8 mouse cellular contexts compared by ENCODE assay signal in the genomic region with DNA sequence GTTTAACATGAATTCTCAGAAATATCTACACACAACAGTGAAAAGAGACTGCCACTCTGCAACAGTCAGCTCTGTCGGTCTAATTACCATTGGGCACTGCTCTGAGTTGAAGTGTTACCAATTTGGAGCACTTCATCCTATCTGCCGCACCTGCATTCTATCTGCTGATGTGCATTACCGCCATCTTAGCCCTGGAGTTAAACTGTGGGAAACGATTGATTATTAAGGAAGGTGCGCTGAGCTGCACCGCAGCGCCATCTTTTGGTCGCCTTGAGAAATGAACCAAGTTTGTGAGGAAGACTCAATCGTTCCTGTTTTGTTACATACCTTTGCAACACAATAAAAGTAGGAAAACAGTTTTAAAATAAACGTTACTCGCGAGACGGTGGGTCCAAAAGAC.
A peak's percentile ranks its signal among the peaks of the same experiment; 100 is the strongest.
DNase-seq lines count a peak whose midpoint lies in the region; ATAC-seq and TF ChIP-seq lines count a peak whose summit lies in the region.

No protein-coding gene starts in this region.

- 6% methylated on average over 13 of the region's 13 CpGs for WGBS in liver, adult 2 months
- WGBS in liver, embryonic 11.5 days, result 8% methylated on average over 13 of the region's 13 CpGs
- WGBS in neural tube, embryonic 14.5 days, result 7% methylated on average over 13 of the region's 13 CpGs

- no peaks in the 10 kb centered on the region for H3K27me3 ChIP-seq in liver, adult 2 months (ENCODE audit: control insufficient read depth, insufficient read depth, low read length)
- no peaks in the 10 kb centered on the region for H3K27me3 ChIP-seq in liver, embryonic 11.5 days (replicated peaks; ENCODE audit: control insufficient read depth, insufficient read depth, low read length)
- H3K27me3 ChIP-seq in neural tube, embryonic 14.5 days (ENCODE audit: control insufficient read depth, insufficient read depth, low read length), result no peaks in the 10 kb centered on the region

- DNase-seq in liver, adult 2 months (ENCODE audit: extremely low read depth, low read depth, low spot score), result peak; percentile 23
- DNase-seq in liver, embryonic 11.5 days (ENCODE audit: low spot score), result no peak
- DNase-seq in c-Kit-positive CD71-positive TER-119-negative erythroid progenitor cells, embryonic 14.5 days (ENCODE audit: low read depth), result peak; percentile 2
- DNase-seq in left cerebral cortex, adult 11 months (ENCODE audit: low spot score), result peak; percentile 6
- DNase-seq in lung, postnatal 10 days, result no peak

- no peak overlapping the region for H3K4me2 ChIP-seq in liver, embryonic 11.5 days
- H3K4me2 ChIP-seq in neural tube, embryonic 14.5 days (ENCODE audit: low read depth, low read length), result peak overlapping the region; percentile 18; the same call in 1 of the 2 replicates

- TF ChIP-seq POLR2A in liver, adult 2 months (IDR thresholded peaks at IDR 0.05; ENCODE audit: extremely low read depth, insufficient read depth, low read length), result no peak

- H3K9ac ChIP-seq in liver, adult 2 months (ENCODE audit: low read depth, low read length), result no peak overlapping the region
- no peak overlapping the region for H3K9ac ChIP-seq in liver, embryonic 11.5 days (ENCODE audit: low read depth, low read length)
- no peak overlapping the region for H3K9ac ChIP-seq in neural tube, embryonic 14.5 days (replicated peaks; ENCODE audit: low read depth, low read length)

- H3K79me2 ChIP-seq in liver, adult 2 months (ENCODE audit: control insufficient read depth, insufficient read depth, low read length), result no peaks in the 10 kb centered on the region

- H3K27ac ChIP-seq in liver, adult 2 months (replicated peaks; ENCODE audit: insufficient read depth, low read depth, low read length), result no peak overlapping the region
- no peak overlapping the region for H3K27ac ChIP-seq in liver, embryonic 11.5 days (ENCODE audit: low read depth, low read length)
- H3K27ac ChIP-seq in neural tube, embryonic 14.5 days (ENCODE audit: low read depth, low read length), result no peak overlapping the region

- H3K4me3 ChIP-seq in liver, adult 2 months (ENCODE audit: insufficient read depth, low read depth, low read length), result no peak overlapping the region
- no peak overlapping the region for H3K4me3 ChIP-seq in liver, embryonic 11.5 days (ENCODE audit: low read depth, low read length)
- H3K4me3 ChIP-seq in neural tube, embryonic 14.5 days (ENCODE audit: low read depth, low read length), result no peak overlapping the region

- H3K9me3 ChIP-seq in liver, embryonic 11.5 days (ENCODE audit: control insufficient read depth, low read length), result no peaks in the 10 kb centered on the region
- H3K9me3 ChIP-seq in neural tube, embryonic 14.5 days (ENCODE audit: control insufficient read depth, low read length), result no peaks in the 10 kb centered on the region

- H3K4me1 ChIP-seq in liver, adult 2 months (ENCODE audit: control insufficient read depth, insufficient read depth, low read length), result no peaks in the 10 kb centered on the region
- no peaks in the 10 kb centered on the region for H3K4me1 ChIP-seq in liver, embryonic 11.5 days (replicated peaks; ENCODE audit: control insufficient read depth, insufficient read depth, low read length)
- H3K4me1 ChIP-seq in neural tube, embryonic 14.5 days (ENCODE audit: control insufficient read depth, insufficient read depth, low read length), result no peaks in the 10 kb centered on the region

- peak; percentile 64 for TF ChIP-seq CTCF in liver, adult 2 months (IDR thresholded peaks at IDR 0.05; ENCODE audit: low read depth, low read length)

- H3K36me3 ChIP-seq in liver, adult 2 months (ENCODE audit: control insufficient read depth, insufficient read depth, low read length), result no peaks in the 10 kb centered on the region
- no peaks in the 10 kb centered on the region for H3K36me3 ChIP-seq in liver, embryonic 11.5 days (ENCODE audit: control insufficient read depth, insufficient read depth, low read length)
- no peaks in the 10 kb centered on the region for H3K36me3 ChIP-seq in neural tube, embryonic 14.5 days (ENCODE audit: control insufficient read depth, insufficient read depth, low read length)

- ATAC-seq in liver, embryonic 11.5 days (replicated peaks; ENCODE audit: low FRiP score), result no peak
- peak; percentile 90 for ATAC-seq in frontal cortex, adult (ENCODE audit: low TSS enrichment)
- ATAC-seq in neural tube, embryonic 14.5 days (ENCODE audit: low read depth), result peak; percentile 83
- no peak for ATAC-seq in erythroid progenitor cell, adult 5-6 weeks (replicated peaks; ENCODE audit: low FRiP score, poor library complexity, severe bottlenecking)

Comparison
In these comparisons a context has a peak if more than half of its experiments do, and no peak if none do; other contexts are left out.
1. DNase-seq: peak in liver, adult 2 months (single experiment), c-Kit-positive CD71-positive TER-119-negative erythroid progenitor cells, embryonic 14.5 days (single experiment) and left cerebral cortex, adult 11 months (single experiment); none in liver, embryonic 11.5 days (single experiment) and lung, postnatal 10 days (single experiment).
2. ATAC-seq: peak in frontal cortex, adult (single experiment) and neural tube, embryonic 14.5 days (single experiment); none in liver, embryonic 11.5 days (single experiment) and erythroid progenitor cell, adult 5-6 weeks (single experiment).